Mouse (Mus musculus) MEL (cell line): ENCODE measurements around the gene Mms19. TPM values are rescaled to one million over a fixed set of nuclear protein-coding genes. Genes with fewer than 3 reads are reported as not detected.
A peak's percentile ranks its signal among the peaks of the same experiment; 100 is the strongest.

Source experiments
- DNase-seq: peaks from one replicate; pipeline ENCODE4 v3.0.0; 2011; ENCODE audit warnings: low read depth, low spot score
- H3K27ac ChIP-seq: 2 replicates; pipeline ENCODE4 v1.5.1; 2012; ENCODE audit warnings: low read depth, mild to moderate bottlenecking, control low read depth, low read length, moderate library complexity; ENCODE audit not compliant: control insufficient read depth
- H3K27me3 ChIP-seq, 2 experiments: fragments of 150-350 bp in 1 of 2; sonication (generic) in 1 of 2; 2 replicates each; pipeline ENCODE4 v1.6.1; 2012; ENCODE audit warnings: low read length in 2 of 2, mild to moderate bottlenecking in 2 of 2, improper control_type of control experiment in 1 of 2, moderate library complexity in 1 of 2; ENCODE audit not compliant: insufficient read depth in 2 of 2, control insufficient read depth in 1 of 2
- H3K36me3 ChIP-seq, 2 experiments: 2 replicates each; pipeline ENCODE4 v1.6.1; 2012 to 2014; ENCODE audit warnings: low read length in 2 of 2, improper control_type of control experiment in 1 of 2, inconsistent platforms in 1 of 2, mild to moderate bottlenecking in 1 of 2; ENCODE audit not compliant: insufficient read depth in 2 of 2, control insufficient read depth in 1 of 2
- H3K4me1 ChIP-seq, 2 experiments: fragments of 150-350 bp in 1 of 2; sonication (generic) in 1 of 2; 2 replicates each; pipeline ENCODE4 v1.6.1; 2012; ENCODE audit warnings: low read length in 2 of 2, improper control_type of control experiment in 1 of 2, mild to moderate bottlenecking in 1 of 2; ENCODE audit not compliant: insufficient read depth in 2 of 2, control insufficient read depth in 1 of 2
- H3K4me3 ChIP-seq, 2 experiments: fragments of 150-350 bp in 1 of 2; sonication (generic) in 1 of 2; 2 replicates each; pipeline ENCODE4 v1.5.1; 2012; ENCODE audit warnings: low read depth in 2 of 2, low read length in 2 of 2, mild to moderate bottlenecking in 2 of 2, moderate library complexity in 2 of 2, control low read depth in 1 of 2, improper control_type of control experiment in 1 of 2; ENCODE audit not compliant: control insufficient read depth in 1 of 2, insufficient read depth in 1 of 2
- H3K79me2 ChIP-seq: 2 replicates; pipeline ENCODE4 v1.6.1; 2012; ENCODE audit warnings: mild to moderate bottlenecking, low read length, moderate library complexity; ENCODE audit not compliant: control insufficient read depth, poor library complexity, insufficient read depth
- H3K9ac ChIP-seq: 2 replicates; pipeline ENCODE4 v1.6.1; 2012; ENCODE audit warnings: low read depth, mild to moderate bottlenecking, control low read depth, low read length, moderate library complexity; ENCODE audit not compliant: control insufficient read depth, poor library complexity, severe bottlenecking
- H3K9me3 ChIP-seq: fragments of 150-350 bp; sonication (generic); replicated peaks from 2 replicates; pipeline ENCODE4 v1.6.1; 2012; ENCODE audit warnings: mild to moderate bottlenecking, low read length, improper control_type of control experiment, moderate library complexity; ENCODE audit not compliant: insufficient read depth
- BHLHE40 ChIP-seq: IDR thresholded peaks from 2 replicates; pipeline ENCODE4 v1.6.1; 2012; ENCODE audit warnings: low read depth, mild to moderate bottlenecking, inconsistent platforms, low read length, improper control_type of control experiment, borderline replicate concordance
- CHD1 ChIP-seq: IDR thresholded peaks from 2 replicates; pipeline ENCODE4 v1.6.1; 2012; ENCODE audit warnings: low read depth, mild to moderate bottlenecking, inconsistent platforms, low read length, improper control_type of control experiment
- CHD2 ChIP-seq: IDR thresholded peaks from 2 replicates; pipeline ENCODE4 v1.6.1; 2011; ENCODE audit warnings: low read length, improper control_type of control experiment
- CTCF ChIP-seq, 3 experiments: IDR thresholded peaks in 2 of 3; conservative IDR thresholded peaks in 1 of 3; 2 replicates each; pipeline ENCODE4 v1.5.1; 2011 to 2012; ENCODE audit warnings: low read length in 3 of 3, low read depth in 2 of 3, mild to moderate bottlenecking in 2 of 3, improper control_type of control experiment in 1 of 3, inconsistent platforms in 1 of 3, mixed read lengths in 1 of 3, moderate library complexity in 1 of 3; ENCODE audit not compliant: control insufficient read depth in 1 of 3, insufficient read depth in 1 of 3, poor library complexity in 1 of 3, severe bottlenecking in 1 of 3
- E2F4 ChIP-seq: IDR thresholded peaks from 2 replicates; pipeline ENCODE4 v1.6.1; 2011; ENCODE audit warnings: low read depth, low read length, improper control_type of control experiment, borderline replicate concordance
- ELF1 ChIP-seq: IDR thresholded peaks from 2 replicates; pipeline ENCODE4 v1.6.1; 2014; ENCODE audit warnings: low read depth, mild to moderate bottlenecking, inconsistent platforms, low read length, improper control_type of control experiment, moderate library complexity
- ETS1 ChIP-seq: IDR thresholded peaks from 2 replicates; pipeline ENCODE4 v1.6.1; 2012; ENCODE audit warnings: low read depth, mild to moderate bottlenecking, inconsistent platforms, low read length, improper control_type of control experiment, moderate library complexity
- GABPA ChIP-seq: IDR thresholded peaks from 2 replicates; pipeline ENCODE4 v1.6.1; 2012; ENCODE audit warnings: low read depth, mild to moderate bottlenecking, inconsistent platforms, low read length, improper control_type of control experiment, moderate library complexity
- HCFC1 ChIP-seq: IDR thresholded peaks from 2 replicates; pipeline ENCODE4 v1.6.1; 2012; ENCODE audit warnings: low read depth, mild to moderate bottlenecking, inconsistent platforms, low read length, improper control_type of control experiment, moderate library complexity
- KAT2A ChIP-seq: conservative IDR thresholded peaks from 2 replicates; pipeline ENCODE4 v1.6.1; 2012; ENCODE audit warnings: low read depth, low read length, improper control_type of control experiment, inconsistent platforms
- MAFK ChIP-seq: IDR thresholded peaks from 2 replicates; pipeline ENCODE4 v1.6.1; 2011; ENCODE audit warnings: low read depth, mild to moderate bottlenecking, low read length, improper control_type of control experiment, borderline replicate concordance
- MAX ChIP-seq: IDR thresholded peaks from 2 replicates; pipeline ENCODE4 v1.6.1; 2011; ENCODE audit warnings: low read length, improper control_type of control experiment
- MAZ ChIP-seq: IDR thresholded peaks from 2 replicates; pipeline ENCODE4 v1.6.1; 2012; ENCODE audit warnings: low read depth, mild to moderate bottlenecking, inconsistent platforms, low read length, improper control_type of control experiment
- MEF2A ChIP-seq: IDR thresholded peaks from 2 replicates; pipeline ENCODE4 v1.6.1; 2014; ENCODE audit warnings: low read depth, mild to moderate bottlenecking, inconsistent platforms, low read length, improper control_type of control experiment; ENCODE audit not compliant: poor library complexity, insufficient replicate concordance, severe bottlenecking; ENCODE audit errors: extremely low read depth
- MXI1 ChIP-seq: IDR thresholded peaks from 2 replicates; pipeline ENCODE4 v1.6.1; 2011; ENCODE audit warnings: mild to moderate bottlenecking, low read depth, low read length, improper control_type of control experiment
- MYC ChIP-seq: IDR thresholded peaks from 2 replicates; pipeline ENCODE4 v1.6.1; 2011; ENCODE audit warnings: low read depth, mild to moderate bottlenecking, low read length, improper control_type of control experiment, moderate library complexity
- NELFE ChIP-seq: IDR thresholded peaks from 2 replicates; pipeline ENCODE4 v1.6.1; 2011; ENCODE audit warnings: low read depth, low read length, improper control_type of control experiment
- NRF1 ChIP-seq: IDR thresholded peaks from 2 replicates; pipeline ENCODE4 v1.6.1; 2014; ENCODE audit warnings: low read depth, mild to moderate bottlenecking, inconsistent platforms, low read length, improper control_type of control experiment, moderate library complexity; ENCODE audit not compliant: poor library complexity, insufficient read depth, severe bottlenecking
- POLR2A ChIP-seq, 2 experiments: IDR thresholded peaks; 2 replicates each; pipeline ENCODE4 v1.6.1; 2011 to 2012; ENCODE audit warnings: low read length in 2 of 2, mild to moderate bottlenecking in 2 of 2, control low read depth in 1 of 2, improper control_type of control experiment in 1 of 2, low read depth in 1 of 2, moderate library complexity in 1 of 2; ENCODE audit not compliant: control insufficient read depth in 1 of 2, insufficient read depth in 1 of 2, poor library complexity in 1 of 2
- POLR2AphosphoS2 ChIP-seq: IDR thresholded peaks from 2 replicates; pipeline ENCODE4 v1.6.1; 2011; ENCODE audit warnings: low read length, improper control_type of control experiment
- RCOR1 ChIP-seq: IDR thresholded peaks from 2 replicates; pipeline ENCODE4 v1.6.1; 2012; ENCODE audit warnings: low read depth, mild to moderate bottlenecking, inconsistent platforms, low read length, improper control_type of control experiment
- SIN3A ChIP-seq: IDR thresholded peaks from 2 replicates; pipeline ENCODE4 v1.6.1; 2012; ENCODE audit warnings: low read length, improper control_type of control experiment, inconsistent platforms
- SMC3 ChIP-seq: IDR thresholded peaks from 2 replicates; pipeline ENCODE4 v1.6.1; 2011; ENCODE audit warnings: low read depth, low read length, improper control_type of control experiment
- TBP ChIP-seq: IDR thresholded peaks from 2 replicates; pipeline ENCODE4 v1.8.0; 2011; ENCODE audit warnings: low read depth, low read length, improper control_type of control experiment
- TCF12 ChIP-seq: IDR thresholded peaks from 2 replicates; pipeline ENCODE4 v1.6.1; 2014; ENCODE audit warnings: low read depth, mild to moderate bottlenecking, inconsistent platforms, low read length, improper control_type of control experiment, moderate library complexity
- UBTF ChIP-seq: IDR thresholded peaks from 2 replicates; pipeline ENCODE4 v1.6.1; 2012; ENCODE audit warnings: low read depth, mild to moderate bottlenecking, inconsistent platforms, low read length, improper control_type of control experiment, moderate library complexity, borderline replicate concordance; ENCODE audit not compliant: insufficient read depth
- USF1 ChIP-seq: IDR thresholded peaks from 2 replicates; pipeline ENCODE4 v1.6.1; 2014; ENCODE audit warnings: low read depth, mild to moderate bottlenecking, inconsistent platforms, low read length, improper control_type of control experiment, moderate library complexity
- USF2 ChIP-seq, 2 experiments: IDR thresholded peaks; 2 replicates each; pipeline ENCODE4 v1.6.1; 2011 to 2012; ENCODE audit warnings: improper control_type of control experiment in 2 of 2, low read length in 2 of 2, borderline replicate concordance in 1 of 2, inconsistent platforms in 1 of 2, low read depth in 1 of 2, mild to moderate bottlenecking in 1 of 2; ENCODE audit not compliant: insufficient read depth in 1 of 2
- ZKSCAN1 ChIP-seq: IDR thresholded peaks from 2 replicates; pipeline ENCODE4 v1.6.1; 2012; ENCODE audit warnings: low read depth, mild to moderate bottlenecking, inconsistent platforms, low read length, improper control_type of control experiment, moderate library complexity
- ZMIZ1 ChIP-seq: IDR thresholded peaks from 2 replicates; pipeline ENCODE4 v1.6.1; 2012; ENCODE audit warnings: low read depth, mild to moderate bottlenecking, inconsistent platforms, low read length, improper control_type of control experiment, moderate library complexity
- ZNF384 ChIP-seq: IDR thresholded peaks from 2 replicates; pipeline ENCODE4 v1.6.1; 2012; ENCODE audit warnings: low read depth, mild to moderate bottlenecking, inconsistent platforms, low read length, improper control_type of control experiment
- polyA plus RNA-seq, 2 experiments: library from polyadenylated mRNA; stranded (reverse) in 1 of 2; unstranded in 1 of 2; fragments of >175 nt in 1 of 2; fragments of >200 nt in 1 of 2; gene quantifications; 2 replicates each; pipeline versions ENCODE4 v1.2.1 to v1.2.4; 2012; ENCODE audit warnings: low replicate concordance in 2 of 2, low read depth in 1 of 2; ENCODE audit not compliant: insufficient read length in 2 of 2, insufficient read depth in 1 of 2, missing spikeins in 1 of 2
- total RNA-seq: library from RNA; depleted of rRNA; stranded (reverse); fragments of 300-350 nt; gene quantifications from 2 replicates; pipeline ENCODE4 v1.2.3, GENCODE M21; 2012; rRNA removed

Mms19 gene
- total RNA-seq (23.7 and 25.6 TPM in 2 replicates), polyA plus RNA-seq (10 to 100 TPM in 1 of 2 experiments, not detected in 1; 88.6 TPM)

- H3K27me3 ChIP-seq = no peaks in the 10 kb centered on the region
- peaks cover 0 to 10% of the 10 kb centered on the region in 2 experiments; a peak in 2 of 4 replicates for H3K36me3 ChIP-seq
- peak; percentile 61; the same call in 1 of the 2 replicates for TF ChIP-seq MXI1
- TF ChIP-seq ZNF384 = no peak
- TF ChIP-seq USF1 = peak; percentile 97
- no peak for TF ChIP-seq CHD2
- TF ChIP-seq UBTF = no peak
- TF ChIP-seq ELF1 = peak; percentile 60; the same call in 1 of the 2 replicates
- TF ChIP-seq USF2 (IDR thresholded peaks at IDR 0.05; ENCODE audit: borderline replicate concordance in 1 of 2, insufficient read depth in 1 of 2, low read depth in 1 of 2, low read length in 2 of 2) = peak; percentile 82 to 95
- no peak for TF ChIP-seq GABPA
- TF ChIP-seq RCOR1 = 0 out of 2 replicates have a peak, but pooled peaks have one; percentile 9
- TF ChIP-seq TBP = peak; percentile 72
- no peak for TF ChIP-seq ZKSCAN1
- TF ChIP-seq POLR2AphosphoS2 = peak; percentile 90
- peak; percentile 79 for TF ChIP-seq ZMIZ1
- 0 out of 2 replicates have a peak, but pooled peaks have one; percentile 19 for TF ChIP-seq MEF2A
- TF ChIP-seq NELFE = peak; percentile 94
- no peak for TF ChIP-seq MAFK
- TF ChIP-seq NRF1 = peak; percentile 86
- TF ChIP-seq BHLHE40 = peak; percentile 92
- no peak for TF ChIP-seq SMC3
- peak; percentile 80 for TF ChIP-seq HCFC1
- 0 out of 2 replicates have a peak, but pooled peaks have one; percentile 5 for TF ChIP-seq ETS1
- no peak for TF ChIP-seq CHD1
- TF ChIP-seq POLR2A (IDR thresholded peaks at IDR 0.05; ENCODE audit: control insufficient read depth in 1 of 2, insufficient read depth in 1 of 2, low read depth in 1 of 2, low read length in 2 of 2, poor library complexity in 1 of 2) = peak; percentile 95 to 96
- peak; percentile 99 for TF ChIP-seq MAX
- TF ChIP-seq CTCF (IDR thresholded peaks at IDR 0.05 in 2 of 3, conservative IDR thresholded peaks at IDR 0.05 in 1 of 3; ENCODE audit: control insufficient read depth in 1 of 3, insufficient read depth in 1 of 3, low read depth in 2 of 3, low read length in 3 of 3, poor library complexity in 1 of 3, severe bottlenecking in 1 of 3) = 0 out of 6 replicates have a peak, but pooled peaks of 1 of the 3 experiments have one; percentile 3
- TF ChIP-seq KAT2A = no peak; the same call in 1 of the 2 replicates
- TF ChIP-seq MAZ = 0 out of 2 replicates have a peak, but pooled peaks have one; percentile 75
- TF ChIP-seq MYC = 0 out of 2 replicates have a peak, but pooled peaks have one; percentile 39
- TF ChIP-seq E2F4 = 0 out of 2 replicates have a peak, but pooled peaks have one; percentile 71
- TF ChIP-seq TCF12 = peak; percentile 61; the same call in 1 of the 2 replicates
- peak; percentile 82 for TF ChIP-seq SIN3A
- TF ChIP-seq, all 39 proteins: peak for 22
- Histone ChIP-seq H3K9ac (peak within 1 kb of the TSS; percentile 94), H3K27ac (peak within 1 kb of the TSS; percentile 49), H3K9me3 (no peaks in the 10 kb centered on the region), H3K4me1 (peaks cover 0 to 5% of the 10 kb centered on the region in 2 experiments; a peak in 1 of 4 replicates), H3K79me2 (peaks cover 26% of the 10 kb centered on the region), H3K4me3 (peak within 1 kb of the TSS; percentile 86 to 93)
- peak; percentile 100 for DNase-seq
Observed at GRCm38 (mm10) chr19:41980819-41981594, at the start of gene Mms19. Gene Mms19, minus strand, starts transcription at chr19:41981157.
